11 mouse cellular contexts compared by ENCODE assay signal in the genomic region with DNA sequence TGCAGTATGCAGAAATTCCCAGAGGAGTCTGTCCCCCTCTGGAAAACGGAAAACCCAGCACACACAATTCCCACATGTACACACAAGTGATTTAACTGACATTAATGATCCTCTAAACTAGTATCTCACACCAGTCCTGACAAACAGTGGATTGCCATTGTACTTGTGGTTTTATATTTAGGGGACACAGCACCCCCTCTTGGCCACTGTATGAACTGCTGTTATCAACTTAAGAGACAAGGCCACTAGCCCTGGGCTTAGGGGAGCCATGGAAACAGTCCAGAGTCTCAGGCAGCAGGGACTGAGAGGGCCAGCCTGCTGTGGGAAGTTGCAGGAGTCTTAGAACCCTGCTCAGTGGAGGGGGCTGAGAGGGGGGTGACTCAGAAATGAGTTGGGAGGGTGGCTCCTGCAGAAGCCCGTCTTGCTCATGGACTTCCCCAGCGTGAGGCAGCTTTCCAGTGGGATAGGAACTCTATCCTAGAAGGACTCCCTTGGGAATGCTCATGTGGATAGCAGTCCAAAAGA. TPM values are rescaled to one million over a fixed set of nuclear protein-coding genes. Genes with fewer than 3 reads are reported as not detected.
A peak's percentile ranks its signal among the peaks of the same experiment; 100 is the strongest.
DNase-seq lines count a peak whose midpoint lies in the region; ATAC-seq and TF ChIP-seq lines count a peak whose summit lies in the region.
"Had no signal": no experiment of that assay in that cellular context is flagged by ENCODE, and none has a peak within 500 bp of the region (broad histone marks: within the 10 kb centered on the region; RNA-seq: fewer than 3 reads in every experiment).

No protein-coding gene starts in this region.

- no peak overlapping the region for H3K4me3 ChIP-seq in kidney, adult 2 months (ENCODE audit: insufficient read depth, low read depth, low read length)
- H3K4me3 ChIP-seq in kidney, embryonic 15.5 days (replicated peaks) = no peak overlapping the region
- H3K4me3 ChIP-seq: embryonic facial prominence, embryonic 12.5 days; myocyte had no signal

- TF ChIP-seq POLR2A in kidney, adult 2 months (IDR thresholded peaks at IDR 0.05; ENCODE audit: low read depth, low read length) = no peak

- WGBS in kidney, adult 2 months = 74% methylated on average over 3 of the region's 3 CpGs
- 74% methylated on average over 3 of the region's 3 CpGs for WGBS in kidney, embryonic 15.5 days

- H3K36me3 ChIP-seq in kidney, adult 2 months (ENCODE audit: control insufficient read depth, insufficient read depth, low read length) = no peaks in the 10 kb centered on the region
- H3K36me3 ChIP-seq in kidney, embryonic 15.5 days = no peaks in the 10 kb centered on the region
- H3K36me3 ChIP-seq: embryonic facial prominence, embryonic 12.5 days had no signal

- no peak for ATAC-seq in kidney, embryonic 15.5 days (replicated peaks; ENCODE audit: low FRiP score)
- peak; percentile 46; the same call in 1 of the 2 replicates for ATAC-seq in granulocyte monocyte progenitor cell, adult 5-6 weeks (replicated peaks; ENCODE audit: poor library complexity, severe bottlenecking)

- intact Hi-C loops in left cerebral cortex, postnatal 4 days (cut with DNase I) = no loop called here

- H3K9ac ChIP-seq in kidney, embryonic 15.5 days = no peak overlapping the region
- H3K9ac ChIP-seq: embryonic facial prominence, embryonic 12.5 days had no signal

- DNase-seq in kidney, adult 2 months = no peak
- peak; percentile 67 for DNase-seq in A20 (ENCODE audit: low read depth, low spot score)
- DNase-seq in MEL-GATA-1-ER (ENCODE audit: extremely low read depth, low read depth) = peak; percentile 33
- DNase-seq in left cerebral cortex, postnatal 4 days = no peak
- no peak for DNase-seq in frontal cortex, postnatal 10 days (ENCODE audit: low spot score in 2 of 2)
- no peak for DNase-seq in left cerebral cortex, adult 18-20 months (ENCODE audit: low spot score in 2 of 2)

- H3K4me1 ChIP-seq in kidney, adult 2 months (ENCODE audit: control insufficient read depth, insufficient read depth, low read length) = no peaks in the 10 kb centered on the region
- H3K4me1 ChIP-seq in kidney, embryonic 15.5 days = peaks cover under 1% of the 10 kb centered on the region; the same call in 1 of the 2 replicates
- H3K4me1 ChIP-seq: embryonic facial prominence, embryonic 12.5 days had no signal

- no peak overlapping the region for H3K27ac ChIP-seq in kidney, adult 2 months (ENCODE audit: insufficient read depth, low read depth, low read length)
- H3K27ac ChIP-seq in kidney, embryonic 15.5 days = no peak overlapping the region
- H3K27ac ChIP-seq: embryonic facial prominence, embryonic 12.5 days had no signal

- no peaks in the 10 kb centered on the region for H3K9me3 ChIP-seq in kidney, embryonic 15.5 days (replicated peaks)
- H3K9me3 ChIP-seq: embryonic facial prominence, embryonic 12.5 days had no signal

- no peak overlapping the region for H3K4me2 ChIP-seq in kidney, embryonic 15.5 days
- H3K4me2 ChIP-seq: embryonic facial prominence, embryonic 12.5 days had no signal

- H3K27me3 ChIP-seq in kidney, adult 2 months (replicated peaks; ENCODE audit: control insufficient read depth, insufficient read depth, low read length) = no peaks in the 10 kb centered on the region
- peaks cover 3% of the 10 kb centered on the region; the same call in 1 of the 2 replicates for H3K27me3 ChIP-seq in kidney, embryonic 15.5 days
- H3K27me3 ChIP-seq: embryonic facial prominence, embryonic 12.5 days had no signal

- peak; percentile 39 for TF ChIP-seq CTCF in kidney, adult 2 months (conservative IDR thresholded peaks at IDR 0.05; ENCODE audit: insufficient read depth, insufficient read length, low read depth, low read length)

RNA-seq across cellular contexts. Expression of a gene that starts 4.2 kb away (rescaled TPM):
- not detected in 2 replicates for polyA plus RNA-seq in kidney, adult 2 months (2012; rRNA removed)
- not detected in 2 replicates for polyA plus RNA-seq in kidney, embryonic 15.5 days (2015; fragmentation: Nextera tagmentation; extraction: Ambion mirVana)
- total RNA-seq in granulocyte monocyte progenitor cell, adult 5-6 weeks (2014; fragmentation: Nextera tagmentation) = not detected in 2 replicates
- total RNA-seq in granulocyte monocyte progenitor cell, adult 5-6 weeks (2017) = not detected in 2 replicates
- not detected for total RNA-seq in left cerebral cortex, postnatal 4 days (2021)
- not detected for total RNA-seq in left cerebral cortex, adult 18-20 months (2021)
- polyA plus RNA-seq: embryonic facial prominence, embryonic 12.5 days; kidney, embryonic 14.5 days; myocyte had no signal

RNA-seq across cellular contexts. Expression of a gene that starts 18.2 kb away (rescaled TPM):
- 0.08 and 0.19 TPM in 2 replicates for polyA plus RNA-seq in kidney, adult 2 months (2012; rRNA removed)
- 0.10 TPM in 1 of 2 replicates, not detected in the other for polyA plus RNA-seq in kidney, embryonic 15.5 days (2015; fragmentation: Nextera tagmentation; extraction: Ambion mirVana)
- not detected in 2 replicates for total RNA-seq in granulocyte monocyte progenitor cell, adult 5-6 weeks (2014; fragmentation: Nextera tagmentation)
- total RNA-seq in granulocyte monocyte progenitor cell, adult 5-6 weeks (2017) = not detected in 2 replicates
- not detected for total RNA-seq in left cerebral cortex, postnatal 4 days (2021)
- not detected for total RNA-seq in left cerebral cortex, adult 18-20 months (2021)
- polyA plus RNA-seq: embryonic facial prominence, embryonic 12.5 days; kidney, embryonic 14.5 days; myocyte had no signal

RNA-seq across cellular contexts. Expression of a gene that starts 22.0 kb away (rescaled TPM):
- 2.5 and 2.7 TPM in 2 replicates for polyA plus RNA-seq in kidney, adult 2 months (2012; rRNA removed)
- 0.68 and 0.81 TPM in 2 replicates for polyA plus RNA-seq in kidney, embryonic 15.5 days (2015; fragmentation: Nextera tagmentation; extraction: Ambion mirVana)
- 2.9 TPM in 1 of 2 replicates, not detected in the other for total RNA-seq in granulocyte monocyte progenitor cell, adult 5-6 weeks (2014; fragmentation: Nextera tagmentation)
- 1.6 TPM in 1 of 2 replicates, not detected in the other for total RNA-seq in granulocyte monocyte progenitor cell, adult 5-6 weeks (2017)
- total RNA-seq in left cerebral cortex, postnatal 4 days (2021) = not detected
- not detected for total RNA-seq in left cerebral cortex, adult 18-20 months (2021)
- polyA plus RNA-seq: myocyte had no signal

RNA-seq across cellular contexts. Expression of a gene that starts 41.9 kb away (rescaled TPM):
- polyA plus RNA-seq in kidney, adult 2 months (2012; rRNA removed) = 5.2 and 7.9 TPM in 2 replicates
- 2.4 and 2.6 TPM in 2 replicates for polyA plus RNA-seq in kidney, embryonic 15.5 days (2015; fragmentation: Nextera tagmentation; extraction: Ambion mirVana)
- total RNA-seq in granulocyte monocyte progenitor cell, adult 5-6 weeks (2014; fragmentation: Nextera tagmentation) = 11.6 and 14.6 TPM in 2 replicates
- total RNA-seq in granulocyte monocyte progenitor cell, adult 5-6 weeks (2017) = 10.4 and 14.3 TPM in 2 replicates
- under 1 TPM in 1 of 2 experiments, not detected in 1; 0.20 TPM for total RNA-seq in left cerebral cortex, postnatal 4 days (2021)
- total RNA-seq in left cerebral cortex, adult 18-20 months (2021) = under 1 TPM; 0.19 to 0.23 TPM

RNA-seq across cellular contexts. Expression of a gene that starts 48.9 kb away (rescaled TPM):
- polyA plus RNA-seq in kidney, adult 2 months (2012; rRNA removed) = not detected in 2 replicates
- polyA plus RNA-seq in kidney, embryonic 15.5 days (2015; fragmentation: Nextera tagmentation; extraction: Ambion mirVana) = not detected in 2 replicates
- total RNA-seq in granulocyte monocyte progenitor cell, adult 5-6 weeks (2014; fragmentation: Nextera tagmentation) = not detected in 2 replicates
- not detected in 2 replicates for total RNA-seq in granulocyte monocyte progenitor cell, adult 5-6 weeks (2017)
- not detected for total RNA-seq in left cerebral cortex, postnatal 4 days (2021)
- not detected for total RNA-seq in left cerebral cortex, adult 18-20 months (2021)
- polyA plus RNA-seq: embryonic facial prominence, embryonic 12.5 days; kidney, embryonic 14.5 days; myocyte had no signal

Comparison
In these comparisons a context has a peak if more than half of its experiments do, and no peak if none do; other contexts are left out.
1. DNase-seq: peak in A20 (single experiment) and MEL-GATA-1-ER (single experiment); none in kidney, adult 2 months (single experiment), left cerebral cortex, postnatal 4 days (single experiment), frontal cortex, postnatal 10 days (0 of 2) and left cerebral cortex, adult 18-20 months (0 of 2).